ENCODE assay signal across 9 mouse cellular contexts in the genomic region with DNA sequence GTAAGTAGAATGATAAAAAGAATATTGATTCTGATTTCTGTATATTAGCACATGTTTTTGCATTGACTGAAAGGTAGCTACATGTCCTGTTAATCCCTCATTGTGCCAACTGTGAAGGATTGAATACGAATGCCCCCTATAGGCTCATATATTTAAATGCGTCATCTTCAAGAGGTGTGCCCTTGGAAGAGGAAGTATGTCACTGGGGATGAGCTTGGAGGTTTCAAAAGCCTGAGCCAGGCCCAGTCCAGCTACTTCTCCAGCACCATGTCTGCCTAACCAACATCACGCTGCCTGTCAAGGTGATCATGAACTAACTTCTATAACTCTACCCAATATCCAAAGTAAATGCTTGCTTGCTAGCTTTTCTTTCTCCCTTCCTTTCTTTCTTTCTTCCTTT.
"Had no signal": no experiment of that assay in that cellular context is flagged by ENCODE, and none has a peak within 500 bp of the region (broad histone marks: within the 10 kb centered on the region; RNA-seq: fewer than 3 reads in every experiment).

No protein-coding gene starts in this region.

- DNase-seq: kidney, adult 8-10 months; kidney, postnatal 4 days; left cerebral cortex, postnatal 4 days; lung, adult 18-20 months; midbrain, embryonic 14.5 days; retina, postnatal 1 day; thymus, adult 18-20 months; thymus, postnatal 14 days had no signal

- ATAC-seq: intestine, postnatal 0 days had no signal
